Mouse (Mus musculus): ENCODE results near the gene Immt. TPM values are rescaled to one million over a fixed set of nuclear protein-coding genes. Genes with fewer than 3 reads are reported as not detected.

Gene Immt
- polyA plus RNA-seq, 1 experiment from 2014 or later = 201 TPM

GRCm38 (mm10) chr6:71804061-71804829 is 26.9 kb upstream of the Immt start:
- Histone ChIP-seq H3K27ac (ENCODE audit: low read depth, low read length) (no peak overlapping the region), H3K9me3 (ENCODE audit: control insufficient read depth, low read length) (no peaks in the 10 kb centered on the region), H3K4me1 (replicated peaks; ENCODE audit: control insufficient read depth, insufficient read depth, low read length) (no peaks in the 10 kb centered on the region), H3K27me3 (ENCODE audit: control insufficient read depth, insufficient read depth, low read length) (no peaks in the 10 kb centered on the region), H3K9ac (ENCODE audit: low read length) (no peak overlapping the region), H3K4me3 (ENCODE audit: low read depth, low read length) (no peak overlapping the region), H3K4me2 (ENCODE audit: low read depth, low read length, severe bottlenecking) (no peak overlapping the region), H3K36me3 (ENCODE audit: control insufficient read depth, insufficient read depth, low read length) (no peaks in the 10 kb centered on the region)
- WGBS = 34% methylated on average over 12 of the region's 12 CpGs
- DNase-seq (ENCODE audit: low spot score) (peak; percentile 79), ATAC-seq (replicated peaks; ENCODE audit: low FRiP score) (peak; percentile 81)

DNA sequence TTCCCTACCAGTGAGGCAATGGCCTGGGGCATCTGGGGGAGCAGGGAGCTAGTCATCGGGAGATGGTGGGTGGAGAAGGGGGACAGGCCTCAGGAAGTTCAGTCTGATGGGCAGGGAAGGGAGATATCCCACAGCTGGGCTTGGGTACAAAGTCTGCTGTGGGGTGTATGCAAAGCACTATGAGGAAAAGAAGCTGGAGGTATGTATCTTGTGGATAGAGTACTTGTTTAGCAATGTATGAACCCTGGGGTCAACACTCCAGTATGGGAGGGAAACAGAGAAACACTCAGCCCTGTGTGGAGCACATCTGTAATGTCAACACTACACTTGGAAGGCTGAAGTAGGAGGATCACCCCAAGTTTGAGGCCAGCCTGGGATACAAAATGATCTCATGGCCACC is 24.4 kb upstream of the Immt start:
- H3K9ac ChIP-seq (ENCODE audit: low read length) = no peak overlapping the region
- 88% methylated on average over 1 of the region's 1 CpGs for WGBS
- H3K9me3 ChIP-seq (ENCODE audit: control insufficient read depth, low read length) = no peaks in the 10 kb centered on the region
- H3K4me3 ChIP-seq (ENCODE audit: low read depth, low read length) = no peak overlapping the region
- H3K27ac ChIP-seq (ENCODE audit: low read depth, low read length) = no peak overlapping the region
- ATAC-seq (replicated peaks; ENCODE audit: low FRiP score) (no peak), DNase-seq (ENCODE audit: low spot score) (no peak)
- no peaks in the 10 kb centered on the region for H3K4me1 ChIP-seq (replicated peaks; ENCODE audit: control insufficient read depth, insufficient read depth, low read length)
- H3K36me3 ChIP-seq (ENCODE audit: control insufficient read depth, insufficient read depth, low read length) = no peaks in the 10 kb centered on the region
- H3K27me3 ChIP-seq (ENCODE audit: control insufficient read depth, insufficient read depth, low read length) = no peaks in the 10 kb centered on the region
- H3K4me2 ChIP-seq (ENCODE audit: low read depth, low read length, severe bottlenecking) = no peak overlapping the region

DNA sequence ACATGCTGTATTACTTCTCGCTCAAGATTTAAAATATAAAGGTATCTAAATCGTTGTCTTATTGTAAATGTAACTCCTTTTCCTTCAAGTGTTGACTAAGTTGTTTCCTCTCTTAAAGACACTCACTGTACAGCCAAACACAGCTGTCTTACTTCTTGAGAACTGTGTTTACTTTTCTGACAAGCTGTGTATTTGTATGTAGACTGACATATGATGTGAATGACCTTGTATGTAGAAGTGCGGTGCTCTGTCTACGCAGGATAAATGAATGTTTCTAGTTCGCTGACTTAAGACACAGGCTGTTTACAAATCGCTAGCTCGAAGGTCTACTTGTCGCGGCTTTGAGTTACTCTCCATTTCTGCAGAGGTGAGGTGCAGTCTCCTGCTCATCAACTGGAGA is 21.2 kb upstream of the Immt start:
- no peaks in the 10 kb centered on the region for H3K4me1 ChIP-seq (replicated peaks; ENCODE audit: control insufficient read depth, insufficient read depth, low read length)
- H3K4me3 ChIP-seq (ENCODE audit: low read depth, low read length) = no peak overlapping the region
- no peaks in the 10 kb centered on the region for H3K36me3 ChIP-seq (ENCODE audit: control insufficient read depth, insufficient read depth, low read length)
- no peaks in the 10 kb centered on the region for H3K27me3 ChIP-seq (ENCODE audit: control insufficient read depth, insufficient read depth, low read length)
- no peaks in the 10 kb centered on the region for H3K9me3 ChIP-seq (ENCODE audit: control insufficient read depth, low read length)
- ATAC-seq (replicated peaks; ENCODE audit: low FRiP score) = no peak
- H3K9ac ChIP-seq (ENCODE audit: low read length) = no peak overlapping the region
- no peak for DNase-seq (ENCODE audit: low spot score)
- WGBS = 95% methylated on average over 9 of the region's 9 CpGs
- H3K4me2 ChIP-seq (ENCODE audit: low read depth, low read length, severe bottlenecking) = no peak overlapping the region
- no peak overlapping the region for H3K27ac ChIP-seq (ENCODE audit: low read depth, low read length)

GRCm38 (mm10) chr6:71812820-71813219 is 18.3 kb upstream of the Immt start:
- Histone ChIP-seq H3K27ac (ENCODE audit: low read depth, low read length) (no peak overlapping the region), H3K4me2 (ENCODE audit: low read depth, low read length, severe bottlenecking) (no peak overlapping the region), H3K36me3 (ENCODE audit: control insufficient read depth, insufficient read depth, low read length) (peaks cover 5% of the 10 kb centered on the region; the same call in 1 of the 2 replicates)

GRCm38 (mm10) chr6:71819764-71820292 is 11.3 kb upstream of the Immt start:
- Histone ChIP-seq H3K36me3 (ENCODE audit: control insufficient read depth, insufficient read depth, low read length) (peaks cover 5% of the 10 kb centered on the region; the same call in 1 of the 2 replicates), H3K9ac (ENCODE audit: low read length) (no peak overlapping the region)

More at GRCm38 (mm10) chr6:71812820-71813219, 18.3 kb upstream of the Immt start:
- no peaks in the 10 kb centered on the region for H3K9me3 ChIP-seq (ENCODE audit: control insufficient read depth, low read length)
- no peak overlapping the region for H3K9ac ChIP-seq (ENCODE audit: low read length)
- ATAC-seq (replicated peaks; ENCODE audit: low FRiP score) (no peak), DNase-seq (ENCODE audit: low spot score) (no peak)
- no peaks in the 10 kb centered on the region for H3K4me1 ChIP-seq (replicated peaks; ENCODE audit: control insufficient read depth, insufficient read depth, low read length)
- H3K27me3 ChIP-seq (ENCODE audit: control insufficient read depth, insufficient read depth, low read length) = no peaks in the 10 kb centered on the region
- H3K4me3 ChIP-seq (ENCODE audit: low read depth, low read length) = no peak overlapping the region
- whole genome bisulfite sequencing = 85% methylated on average over 2 of the region's 2 CpGs

DNA sequence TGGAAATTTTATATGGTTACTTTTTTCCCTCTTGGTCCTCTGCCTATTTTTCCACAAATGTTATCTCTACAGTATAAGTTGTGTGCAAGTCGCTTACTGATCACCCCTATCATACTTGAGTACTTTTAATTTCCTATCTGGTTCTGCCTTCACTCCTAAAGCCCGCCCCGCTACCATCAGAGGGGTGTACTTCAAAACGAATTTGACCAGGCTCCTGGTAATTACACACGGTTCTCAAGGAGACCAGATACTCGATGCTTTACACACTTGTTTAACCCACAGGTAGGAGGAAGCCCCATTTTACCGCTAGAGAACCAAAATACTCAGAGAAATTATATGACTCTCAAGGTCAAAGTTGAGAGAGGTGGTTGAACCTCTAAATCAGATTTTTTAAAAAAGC is 8.0 kb upstream of the Immt start:
- Histone ChIP-seq H3K27ac (ENCODE audit: low read depth, low read length) (no peak overlapping the region), H3K36me3 (ENCODE audit: control insufficient read depth, insufficient read depth, low read length) (no peaks in the 10 kb centered on the region; the same call in 1 of the 2 replicates), H3K4me1 (replicated peaks; ENCODE audit: control insufficient read depth, insufficient read depth, low read length) (no peaks in the 10 kb centered on the region), H3K9ac (ENCODE audit: low read length) (peak overlapping the region; percentile 58), H3K27me3 (ENCODE audit: control insufficient read depth, insufficient read depth, low read length) (no peaks in the 10 kb centered on the region; the same call in 1 of the 2 replicates), H3K4me3 (ENCODE audit: low read depth, low read length) (peak overlapping the region; percentile 58), H3K9me3 (ENCODE audit: control insufficient read depth, low read length) (no peaks in the 10 kb centered on the region), H3K4me2 (ENCODE audit: low read depth, low read length, severe bottlenecking) (peak overlapping the region; percentile 75)
- 2% methylated on average over 7 of the region's 7 CpGs for WGBS
- DNase-seq (ENCODE audit: low spot score) (no peak), ATAC-seq (replicated peaks; ENCODE audit: low FRiP score) (peak; percentile 40; the same call in 1 of the 2 replicates)

More at GRCm38 (mm10) chr6:71819764-71820292, 11.3 kb upstream of the Immt start:
- DNase-seq (ENCODE audit: low spot score) (no peak), ATAC-seq (replicated peaks; ENCODE audit: low FRiP score) (no peak)
- H3K9me3 ChIP-seq (ENCODE audit: control insufficient read depth, low read length) = no peaks in the 10 kb centered on the region
- 86% methylated on average over 5 of the region's 5 CpGs for WGBS
- H3K4me2 ChIP-seq (ENCODE audit: low read depth, low read length, severe bottlenecking) = no peak overlapping the region
- no peak overlapping the region for H3K27ac ChIP-seq (ENCODE audit: low read depth, low read length)
- no peak overlapping the region for H3K4me3 ChIP-seq (ENCODE audit: low read depth, low read length)
- no peaks in the 10 kb centered on the region for H3K4me1 ChIP-seq (replicated peaks; ENCODE audit: control insufficient read depth, insufficient read depth, low read length)
- H3K27me3 ChIP-seq (ENCODE audit: control insufficient read depth, insufficient read depth, low read length) = no peaks in the 10 kb centered on the region

DNA sequence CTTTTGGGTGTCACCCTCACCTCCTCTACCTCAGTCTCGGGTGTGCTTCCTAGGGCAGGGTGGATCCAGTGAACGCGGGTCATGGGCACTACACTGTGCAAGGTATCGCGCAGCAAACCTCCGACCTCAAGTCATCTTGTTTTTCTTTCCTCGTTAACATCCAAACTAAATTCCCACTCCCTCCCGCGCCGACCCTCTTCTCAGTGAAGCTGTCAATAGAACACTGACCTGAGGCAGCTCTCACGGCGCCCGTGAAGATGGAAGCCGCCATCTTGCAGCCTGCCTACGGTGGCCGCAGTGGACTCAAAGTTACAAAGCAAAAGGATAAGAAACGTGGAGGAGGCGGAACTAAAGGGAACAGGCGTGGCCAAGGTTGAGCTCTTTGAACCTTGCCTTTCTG is 7.6 kb upstream of the Immt start:
- H3K9me3 ChIP-seq (ENCODE audit: control insufficient read depth, low read length) = no peaks in the 10 kb centered on the region
- H3K4me2 ChIP-seq (ENCODE audit: low read depth, low read length, severe bottlenecking) = peak overlapping the region; percentile 75
- H3K27ac ChIP-seq (ENCODE audit: low read depth, low read length) = no peak overlapping the region
- peak overlapping the region; percentile 58 for H3K9ac ChIP-seq (ENCODE audit: low read length)
- peak; percentile 90 for DNase-seq (ENCODE audit: low spot score)
- WGBS = under 1% methylated on average over 19 of the region's 19 CpGs
- H3K4me3 ChIP-seq (ENCODE audit: low read depth, low read length) = peak overlapping the region; percentile 58
- H3K4me1 ChIP-seq (replicated peaks; ENCODE audit: control insufficient read depth, insufficient read depth, low read length) = no peaks in the 10 kb centered on the region
- ATAC-seq (replicated peaks; ENCODE audit: low FRiP score) = peak; percentile 92
- H3K27me3 ChIP-seq (ENCODE audit: control insufficient read depth, insufficient read depth, low read length) = no peaks in the 10 kb centered on the region; the same call in 1 of the 2 replicates
- H3K36me3 ChIP-seq (ENCODE audit: control insufficient read depth, insufficient read depth, low read length) = no peaks in the 10 kb centered on the region

DNA sequence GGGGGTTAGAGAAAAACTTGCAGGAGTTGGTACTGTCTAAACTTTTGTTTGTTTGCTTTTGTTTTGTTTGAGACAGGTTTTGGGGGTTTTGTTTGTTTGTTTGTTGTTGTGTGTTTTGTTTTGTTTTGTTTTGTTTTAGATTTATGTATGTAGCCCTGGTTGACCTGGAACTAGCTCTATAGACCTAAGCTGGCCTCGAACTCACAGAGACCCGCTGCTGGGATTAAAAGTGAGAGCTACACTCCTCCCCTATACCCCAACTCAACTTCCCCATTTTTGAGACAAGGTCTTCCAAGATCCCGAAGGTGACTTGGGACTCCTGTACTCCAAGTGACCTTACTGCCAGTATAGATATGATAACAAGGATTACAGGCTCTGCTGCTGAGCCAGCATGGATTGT is 7.2 kb upstream of the Immt start:
- DNase-seq (ENCODE audit: low spot score) = no peak
- WGBS = 42% methylated on average over 3 of the region's 3 CpGs
- H3K9ac ChIP-seq (ENCODE audit: low read length) = peak overlapping the region; percentile 58; the same call in 1 of the 2 replicates

More for the DNA sequence above, 7.2 kb upstream of the Immt start:
- Histone ChIP-seq H3K36me3 (ENCODE audit: control insufficient read depth, insufficient read depth, low read length) (no peaks in the 10 kb centered on the region), H3K9me3 (ENCODE audit: control insufficient read depth, low read length) (no peaks in the 10 kb centered on the region), H3K4me2 (ENCODE audit: low read depth, low read length, severe bottlenecking) (peak overlapping the region; percentile 75), H3K4me3 (ENCODE audit: low read depth, low read length) (peak overlapping the region; percentile 58), H3K4me1 (replicated peaks; ENCODE audit: control insufficient read depth, insufficient read depth, low read length) (no peaks in the 10 kb centered on the region), H3K27me3 (ENCODE audit: control insufficient read depth, insufficient read depth, low read length) (no peaks in the 10 kb centered on the region; the same call in 1 of the 2 replicates), H3K27ac (ENCODE audit: low read depth, low read length) (no peak overlapping the region)
- ATAC-seq (replicated peaks; ENCODE audit: low FRiP score) = 0 out of 2 replicates have a peak, but pooled peaks have one; percentile 19
